Mouse (Mus musculus): ENCODE measurements around the gene Sh2d3c.

- TF ChIP-seq CTCF (conservative IDR thresholded peaks at IDR 0.05 in 1 of 2, IDR thresholded peaks at IDR 0.05 in 1 of 2; ENCODE audit: low read depth in 2 of 2, low read length in 2 of 2): no peak
- TF ChIP-seq POLR2A (IDR thresholded peaks at IDR 0.05; ENCODE audit: low read depth, low read length): no peak
Measured at GRCm38 (mm10) chr2:32788581-32788980, 67.7 kb downstream of the Sh2d3c start.
